Mouse (Mus musculus): ENCODE data around the gene Gm438. TPM values are rescaled to one million over a fixed set of nuclear protein-coding genes. Genes with fewer than 3 reads are reported as not detected.
"Not testable (repeated sequence)": the region's sequence is repeated elsewhere in the genome, so short reads cannot be mapped to it uniquely, and the experiment has no call there.

Gene Gm438
- 0.37 and 0.63 TPM in 2 replicates for polyA plus RNA-seq (2015; fragmentation: Nextera tagmentation; extraction: Ambion mirVana)

DNA sequence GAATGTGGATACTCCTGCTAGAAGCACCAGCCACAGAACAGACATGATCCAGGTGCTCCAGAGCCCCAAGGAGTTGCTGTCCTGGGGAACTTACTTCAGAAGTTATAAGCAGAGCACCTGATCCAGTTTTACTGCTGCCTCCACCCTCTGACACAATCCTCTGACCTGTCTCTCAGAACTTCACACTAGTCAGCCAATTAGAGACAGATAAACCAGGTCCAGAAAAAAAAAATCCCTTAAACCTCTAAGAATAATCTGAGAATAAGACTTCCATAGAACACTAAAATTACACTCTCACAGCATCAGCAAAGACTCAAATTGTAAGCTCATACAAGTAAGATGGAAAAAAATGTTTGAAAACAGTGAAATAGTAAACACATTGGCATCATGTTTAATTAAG lies at the start of gene Gm438:
Gene Gm438, minus strand, starts transcription at position 101 of the 400 bp plus-strand sequence.
- Histone ChIP-seq H3K9me3 (no peaks in the 10 kb centered on the region), H3K27ac (no peak within 1 kb of the TSS), H3K4me2 (no peak within 1 kb of the TSS), H3K9ac (no peak within 1 kb of the TSS), H3K4me3 (no peak within 1 kb of the TSS), H3K4me1 (no peaks in the 10 kb centered on the region), H3K36me3 (no peaks in the 10 kb centered on the region), H3K27me3 (no peaks in the 10 kb centered on the region)
- ATAC-seq (ENCODE audit: insufficient number of reproducible peaks, low FRiP score, low TSS enrichment, low read depth), result no peak

DNA sequence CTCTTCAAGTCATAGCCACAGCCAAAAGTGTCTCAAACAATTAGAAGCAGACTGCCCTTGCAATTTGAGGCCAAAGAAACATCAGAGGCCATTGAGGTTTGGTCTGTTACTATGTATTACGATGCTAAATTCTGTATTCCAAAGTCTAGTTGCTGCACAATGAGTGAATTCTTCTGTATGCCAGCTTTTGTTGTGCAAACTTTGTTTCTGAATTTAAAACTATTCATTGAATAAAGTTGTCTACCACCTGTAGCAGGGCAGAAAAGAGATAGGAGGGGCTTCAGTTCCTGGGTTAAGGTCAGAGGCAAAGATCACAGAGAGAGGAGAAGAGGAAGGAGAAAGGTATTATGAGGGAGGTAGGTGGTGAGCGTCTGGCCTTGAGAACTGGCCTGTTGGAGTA lies 38.3 kb upstream of the Gm438 start:
- ATAC-seq (ENCODE audit: insufficient number of reproducible peaks, low FRiP score, low TSS enrichment, low read depth), result no peak
- Histone ChIP-seq H3K9me3 (no peaks in the 10 kb centered on the region), H3K4me2 (no peak overlapping the region), H3K4me1 (no peaks in the 10 kb centered on the region), H3K27ac (no peak overlapping the region), H3K4me3 (no peak overlapping the region), H3K9ac (no peak overlapping the region), H3K27me3 (no peaks in the 10 kb centered on the region), H3K36me3 (no peaks in the 10 kb centered on the region)
- 82% methylated on average over 2 of the region's 2 CpGs for WGBS

- no peak overlapping the region for H3K27ac ChIP-seq
- no peaks in the 10 kb centered on the region for H3K36me3 ChIP-seq
- no peaks in the 10 kb centered on the region for H3K9me3 ChIP-seq
- no peak overlapping the region for H3K9ac ChIP-seq
- H3K4me1 ChIP-seq, result no peaks in the 10 kb centered on the region
- ATAC-seq (ENCODE audit: insufficient number of reproducible peaks, low FRiP score, low TSS enrichment, low read depth), result no peak
- H3K27me3 ChIP-seq, result no peaks in the 10 kb centered on the region
- WGBS, result 83% methylated on average over 2 of the region's 2 CpGs
- H3K4me2 ChIP-seq, result no peak overlapping the region
- H3K4me3 ChIP-seq, result no peak overlapping the region
These were observed 37.6 kb upstream of the Gm438 start for GRCm38 (mm10) chr4:144823996-144824395.

DNA sequence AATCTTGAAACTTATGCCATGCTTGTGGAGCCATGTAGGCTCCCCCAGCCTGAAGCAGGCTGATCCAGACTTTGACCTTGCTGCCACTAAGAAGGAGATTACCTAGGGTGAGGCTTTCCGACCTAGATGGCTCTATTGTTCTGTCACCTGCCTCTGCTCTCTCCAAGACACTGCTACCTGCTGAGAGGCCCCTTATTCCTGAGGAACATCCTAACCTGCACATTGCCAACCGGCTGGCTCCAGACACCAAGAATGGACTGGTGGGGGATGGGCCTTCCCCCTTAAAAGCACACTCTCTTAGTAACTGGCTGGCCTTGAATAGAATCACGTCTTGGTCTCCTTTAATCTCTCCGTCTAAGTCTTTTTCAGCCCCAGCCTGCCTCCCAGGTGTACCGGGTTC lies 20.8 kb upstream of the Gm438 start:
- not testable (repeated sequence) for H3K4me3 ChIP-seq; H3K4me1 ChIP-seq; H3K27me3 ChIP-seq; H3K9me3 ChIP-seq; H3K9ac ChIP-seq; H3K4me2 ChIP-seq; ATAC-seq (ENCODE audit: insufficient number of reproducible peaks, low FRiP score, low TSS enrichment, low read depth); H3K36me3 ChIP-seq; H3K27ac ChIP-seq
- 56% methylated on average over 5 of the region's 5 CpGs for WGBS

DNA sequence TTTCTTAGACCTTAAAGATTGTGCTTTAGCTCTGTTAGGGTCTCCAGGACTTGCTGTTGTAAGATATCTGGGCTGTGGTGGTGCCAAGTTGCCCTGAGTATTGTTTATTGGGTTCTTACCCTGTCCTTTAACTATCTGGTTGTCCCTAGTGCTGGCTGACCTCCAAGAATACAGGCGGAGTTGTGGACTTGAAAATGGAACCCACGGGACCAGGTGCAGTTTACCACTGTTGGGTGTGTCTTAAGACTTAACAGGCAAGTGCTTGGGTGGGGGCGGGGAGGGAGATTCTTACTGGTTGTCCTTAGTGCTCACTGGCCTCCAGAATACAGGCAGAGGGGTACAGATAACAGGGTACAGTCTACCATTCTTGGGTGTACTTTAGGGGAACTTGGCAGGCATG lies 17.2 kb upstream of the Gm438 start:
- Histone ChIP-seq H3K9ac (no peak overlapping the region), H3K36me3 (no peaks in the 10 kb centered on the region), H3K27me3 (no peaks in the 10 kb centered on the region), H3K4me3 (no peak overlapping the region), H3K4me1 (no peaks in the 10 kb centered on the region), H3K4me2 (no peak overlapping the region), H3K9me3 (no peaks in the 10 kb centered on the region), H3K27ac (no peak overlapping the region)
- 58% methylated on average over 3 of the region's 3 CpGs for WGBS
- no peak for ATAC-seq (ENCODE audit: insufficient number of reproducible peaks, low FRiP score, low TSS enrichment, low read depth)

GRCm38 (mm10) chr4:144790141-144790540 lies 3.8 kb upstream of the Gm438 start:
- Histone ChIP-seq H3K4me2 (no peak overlapping the region), H3K4me3 (no peak overlapping the region), H3K9ac (no peak overlapping the region), H3K27ac (no peak overlapping the region), H3K4me1 (no peaks in the 10 kb centered on the region), H3K36me3 (no peaks in the 10 kb centered on the region), H3K9me3 (no peaks in the 10 kb centered on the region), H3K27me3 (no peaks in the 10 kb centered on the region)
- no peak for ATAC-seq (ENCODE audit: insufficient number of reproducible peaks, low FRiP score, low TSS enrichment, low read depth)
- 26% methylated on average over 1 of the region's 1 CpGs for WGBS

GRCm38 (mm10) chr4:144782476-144783197 lies 3.7 kb downstream of the Gm438 start:
- Histone ChIP-seq H3K4me1 (no peaks in the 10 kb centered on the region), H3K9ac (no peak overlapping the region), H3K4me2 (no peak overlapping the region), H3K36me3 (no peaks in the 10 kb centered on the region), H3K9me3 (no peaks in the 10 kb centered on the region), H3K27me3 (no peaks in the 10 kb centered on the region), H3K27ac (no peak overlapping the region), H3K4me3 (no peak overlapping the region)
- ATAC-seq (ENCODE audit: insufficient number of reproducible peaks, low FRiP score, low TSS enrichment, low read depth), result no peak
- WGBS, result 69% methylated on average over 3 of the region's 3 CpGs

- Histone ChIP-seq H3K4me2 (no peak overlapping the region), H3K27ac (no peak overlapping the region), H3K4me1 (no peaks in the 10 kb centered on the region), H3K9me3 (no peaks in the 10 kb centered on the region), H3K36me3 (no peaks in the 10 kb centered on the region), H3K9ac (no peak overlapping the region), H3K4me3 (no peak overlapping the region), H3K27me3 (no peaks in the 10 kb centered on the region)
- no peak for ATAC-seq (ENCODE audit: insufficient number of reproducible peaks, low FRiP score, low TSS enrichment, low read depth)
- WGBS, result 21% methylated on average over 2 of the region's 2 CpGs
These were observed 20.7 kb downstream of the Gm438 start for GRCm38 (mm10) chr4:144765722-144766121.

GRCm38 (mm10) chr4:144749139-144749538 lies 37.2 kb downstream of the Gm438 start:
- Histone ChIP-seq H3K36me3 (no peaks in the 10 kb centered on the region), H3K4me1 (no peaks in the 10 kb centered on the region), H3K27me3 (no peaks in the 10 kb centered on the region), H3K4me2 (no peak overlapping the region), H3K27ac (no peak overlapping the region), H3K9me3 (no peaks in the 10 kb centered on the region), H3K4me3 (no peak overlapping the region), H3K9ac (no peak overlapping the region)
- no peak for ATAC-seq (ENCODE audit: insufficient number of reproducible peaks, low FRiP score, low TSS enrichment, low read depth)
- WGBS, result 5% methylated on average over 1 of the region's 1 CpGs

Other genes with a start within 250 kb of the Gm438 start
- gene Gm13124, start 221.4 kb downstream of the Gm438 start, polyA plus RNA-seq (2015; fragmentation: Nextera tagmentation; extraction: Ambion mirVana), result not detected in 2 replicates
- gene Aadacl4, start 172.9 kb downstream of the Gm438 start, polyA plus RNA-seq (2015; fragmentation: Nextera tagmentation; extraction: Ambion mirVana), result not detected in 2 replicates
- gene Gm436, start 100.2 kb downstream of the Gm438 start, polyA plus RNA-seq (2015; fragmentation: Nextera tagmentation; extraction: Ambion mirVana), result not detected in 2 replicates
- 0.37 and 0.46 TPM in 2 replicates for gene Gm13178, start 65.2 kb downstream of the Gm438 start, polyA plus RNA-seq (2015; fragmentation: Nextera tagmentation; extraction: Ambion mirVana)
- gene Dhrs3, start 106.2 kb upstream of the Gm438 start, polyA plus RNA-seq (2015; fragmentation: Nextera tagmentation; extraction: Ambion mirVana), result 113 and 114 TPM in 2 replicates

Measured in limb, embryonic 15.5 days (tissue).